23 mouse cellular contexts compared by ENCODE assay signal in genomic region chrX:142561788-142562187, GRCm38 (mm10).
A peak's percentile ranks its signal among the peaks of the same experiment; 100 is the strongest.
DNase-seq lines count a peak whose midpoint lies in the region; ATAC-seq and TF ChIP-seq lines count a peak whose summit lies in the region.
"Had no signal": no experiment of that assay in that cellular context is flagged by ENCODE, and none has a peak within 500 bp of the region (broad histone marks: within the 10 kb centered on the region; RNA-seq: fewer than 3 reads in every experiment).

No protein-coding gene starts in this region.

- H3K79me2 ChIP-seq in MEL (ENCODE audit: control insufficient read depth, insufficient read depth, low read length, poor library complexity) = no peaks in the 10 kb centered on the region

- TF ChIP-seq POLR2A in MEL (IDR thresholded peaks at IDR 0.05; ENCODE audit: control insufficient read depth in 1 of 2, insufficient read depth in 1 of 2, low read depth in 1 of 2, low read length in 2 of 2, poor library complexity in 1 of 2) = no peak

- no peak overlapping the region for H3K4me2 ChIP-seq in liver, embryonic 11.5 days
- no peak overlapping the region for H3K4me2 ChIP-seq in liver, embryonic 14.5 days (ENCODE audit: low read depth)
- H3K4me2 ChIP-seq: forebrain, embryonic 12.5 days; forebrain, embryonic 15.5 days; heart, embryonic 13.5 days; hindbrain, embryonic 14.5 days had no signal

- 51% methylated on average over 5 of the region's 5 CpGs for WGBS in liver, embryonic 11.5 days
- 13% methylated on average over 5 of the region's 5 CpGs for WGBS in liver, embryonic 14.5 days (ENCODE audit: insufficient replicate concordance)
- WGBS in forebrain, embryonic 10.5 days = 90% methylated on average over 5 of the region's 5 CpGs

- 0 out of 4 replicates have a peak overlapping the region, but pooled peaks of 1 of the 2 experiments have one; percentile 21 for H3K4me3 ChIP-seq in MEL (ENCODE audit: control insufficient read depth in 1 of 2, insufficient read depth in 1 of 2, low read depth in 2 of 2, low read length in 2 of 2)
- no peak overlapping the region for H3K4me3 ChIP-seq in liver, embryonic 11.5 days (ENCODE audit: low read depth, low read length)
- no peak overlapping the region for H3K4me3 ChIP-seq in liver, embryonic 14.5 days (ENCODE audit: insufficient read depth in 1 of 2, low read depth in 2 of 2, low read length in 2 of 2)
- no peak overlapping the region for H3K4me3 ChIP-seq in forebrain, embryonic 10.5 days
- H3K4me3 ChIP-seq: forebrain, embryonic 12.5 days; forebrain, embryonic 15.5 days; heart, adult 2 months; heart, embryonic 10.5 days; heart, embryonic 13.5 days had no signal

- H3K36me3 ChIP-seq in MEL (ENCODE audit: control insufficient read depth in 1 of 2, insufficient read depth in 2 of 2, low read length in 2 of 2) = peaks cover 0 to 17% of the 10 kb centered on the region in 2 experiments; a peak in 2 of 4 replicates
- H3K36me3 ChIP-seq in liver, embryonic 11.5 days (ENCODE audit: control insufficient read depth, insufficient read depth, low read length) = no peaks in the 10 kb centered on the region
- no peaks in the 10 kb centered on the region for H3K36me3 ChIP-seq in liver, embryonic 14.5 days (replicated peaks; ENCODE audit: control insufficient read depth, insufficient read depth, low read depth)
- H3K36me3 ChIP-seq in forebrain, embryonic 10.5 days (replicated peaks) = no peaks in the 10 kb centered on the region
- H3K36me3 ChIP-seq: forebrain, embryonic 12.5 days; forebrain, embryonic 15.5 days; heart, embryonic 10.5 days; heart, embryonic 13.5 days had no signal

- ATAC-seq in liver, embryonic 11.5 days (replicated peaks; ENCODE audit: low FRiP score) = peak; percentile 77
- peak; percentile 68 for ATAC-seq in liver, embryonic 14.5 days (ENCODE audit: insufficient read depth)
- ATAC-seq in megakaryocyte progenitor cell, adult 5-6 weeks (replicated peaks; ENCODE audit: poor library complexity) = peak; percentile 54; the same call in 1 of the 2 replicates
- ATAC-seq in granulocyte monocyte progenitor cell, adult 5-6 weeks (replicated peaks; ENCODE audit: poor library complexity, severe bottlenecking) = no peak
- ATAC-seq: CD4-positive, CD25-positive, alpha-beta regulatory T cell, adult 4 months; forebrain, embryonic 15.5 days; hindbrain, postnatal 0 days; Patski had no signal

- TF ChIP-seq EP300 in MEL (IDR thresholded peaks at IDR 0.05; ENCODE audit: low read depth in 1 of 2, low read length in 2 of 2) = peak; percentile 41 to 64; a peak in 3 of 4 replicates
- TF ChIP-seq EP300 in liver, embryonic 14.5 days (IDR thresholded peaks at IDR 0.05; ENCODE audit: low read depth) = no peak

- no peak overlapping the region for H3K27ac ChIP-seq in MEL (ENCODE audit: control insufficient read depth, low read depth, low read length)
- H3K27ac ChIP-seq in liver, embryonic 11.5 days (ENCODE audit: low read depth, low read length) = no peak overlapping the region
- H3K27ac ChIP-seq in liver, embryonic 14.5 days = no peak overlapping the region
- no peak overlapping the region for H3K27ac ChIP-seq in forebrain, embryonic 10.5 days
- H3K27ac ChIP-seq: forebrain, embryonic 12.5 days; forebrain, embryonic 15.5 days; heart, adult 2 months; heart, embryonic 10.5 days; heart, embryonic 13.5 days; hindbrain, embryonic 14.5 days; hindbrain, postnatal 0 days had no signal

- H3K9ac ChIP-seq in MEL (ENCODE audit: control insufficient read depth, low read depth, low read length, poor library complexity, severe bottlenecking) = no peak overlapping the region
- H3K9ac ChIP-seq in liver, embryonic 11.5 days (ENCODE audit: low read depth, low read length) = no peak overlapping the region
- H3K9ac ChIP-seq in liver, embryonic 14.5 days (replicated peaks) = no peak overlapping the region
- H3K9ac ChIP-seq: forebrain, embryonic 12.5 days; forebrain, embryonic 15.5 days; heart, embryonic 13.5 days; hindbrain, embryonic 14.5 days had no signal

- H3K9me3 ChIP-seq in MEL (replicated peaks; ENCODE audit: insufficient read depth, low read length) = no peaks in the 10 kb centered on the region
- H3K9me3 ChIP-seq in liver, embryonic 11.5 days (ENCODE audit: control insufficient read depth, low read length) = no peaks in the 10 kb centered on the region
- H3K9me3 ChIP-seq in liver, embryonic 14.5 days (ENCODE audit: control insufficient read depth, low read length) = no peaks in the 10 kb centered on the region
- no peaks in the 10 kb centered on the region for H3K9me3 ChIP-seq in forebrain, embryonic 10.5 days
- H3K9me3 ChIP-seq: forebrain, embryonic 12.5 days; forebrain, embryonic 15.5 days; heart, embryonic 10.5 days; heart, embryonic 13.5 days had no signal

- DNase-seq in MEL (ENCODE audit: low read depth, low spot score) = peak; percentile 52
- no peak for DNase-seq in liver, embryonic 11.5 days (ENCODE audit: low spot score)
- DNase-seq in liver, embryonic 14.5 days (ENCODE audit: low read depth in 3 of 3, low spot score in 3 of 3) = no peak
- no peak for DNase-seq in thymus, postnatal 10 days (ENCODE audit: low spot score in 2 of 2)
- no peak for DNase-seq in forebrain, embryonic 10.5 days (ENCODE audit: extremely low spot score, low spot score)
- no peak for DNase-seq in ovary, adult 18-20 months (ENCODE audit: low spot score)
- DNase-seq: cerebellum, adult 11-12 months; cerebellum, adult 9-10 months; cerebellum, postnatal 14 days; gastrocnemius, postnatal 25 days; heart, adult 2 months; heart, postnatal 14 days; heart, postnatal 4 days had no signal

- TF ChIP-seq RAD21 in MEL (IDR thresholded peaks at IDR 0.05; ENCODE audit: low read depth, low read length) = no peak

- peaks cover 10 to 14% of the 10 kb centered on the region in 2 experiments for H3K4me1 ChIP-seq in MEL (ENCODE audit: control insufficient read depth in 1 of 2, insufficient read depth in 2 of 2, low read length in 2 of 2)
- H3K4me1 ChIP-seq in liver, embryonic 11.5 days (replicated peaks; ENCODE audit: control insufficient read depth, insufficient read depth, low read length) = peaks cover 5% of the 10 kb centered on the region; the same call in 1 of the 2 replicates
- no peaks in the 10 kb centered on the region for H3K4me1 ChIP-seq in liver, embryonic 14.5 days (replicated peaks; ENCODE audit: control insufficient read depth in 2 of 2, insufficient read depth in 2 of 2, low read length in 1 of 2)
- no peaks in the 10 kb centered on the region for H3K4me1 ChIP-seq in forebrain, embryonic 10.5 days
- H3K4me1 ChIP-seq: forebrain, embryonic 12.5 days; forebrain, embryonic 15.5 days; heart, embryonic 10.5 days; heart, embryonic 13.5 days had no signal

- TF ChIP-seq CTCF in MEL (IDR thresholded peaks at IDR 0.05 in 2 of 3, conservative IDR thresholded peaks at IDR 0.05 in 1 of 3; ENCODE audit: control insufficient read depth in 1 of 3, insufficient read depth in 1 of 3, low read depth in 2 of 3, low read length in 3 of 3, poor library complexity in 1 of 3, severe bottlenecking in 1 of 3) = no peak
- no peak for TF ChIP-seq CTCF in liver, embryonic 14.5 days (IDR thresholded peaks at IDR 0.05; ENCODE audit: low read depth)

- H3K27me3 ChIP-seq in MEL (ENCODE audit: control insufficient read depth in 1 of 2, insufficient read depth in 2 of 2, low read length in 2 of 2) = no peaks in the 10 kb centered on the region
- H3K27me3 ChIP-seq in liver, embryonic 11.5 days (replicated peaks; ENCODE audit: control insufficient read depth, insufficient read depth, low read length) = no peaks in the 10 kb centered on the region
- no peaks in the 10 kb centered on the region for H3K27me3 ChIP-seq in liver, embryonic 14.5 days (ENCODE audit: control insufficient read depth, insufficient read depth, low read length)
- peaks cover 88% of the 10 kb centered on the region for H3K27me3 ChIP-seq in forebrain, embryonic 10.5 days (ENCODE audit: poor library complexity, severe bottlenecking)
- H3K27me3 ChIP-seq: forebrain, embryonic 15.5 days; heart, embryonic 13.5 days had no signal

TF ChIP-seq in MEL, 35 proteins besides CTCF, POLR2A, EP300 and RAD21:
- TF ChIP-seq TCF12 (IDR thresholded peaks at IDR 0.05; ENCODE audit: low read depth, low read length) (peak; percentile 77), JUND (IDR thresholded peaks at IDR 0.05; ENCODE audit: low read depth, low read length) (no peak), GATA1 (IDR thresholded peaks at IDR 0.05; ENCODE audit: low read depth, low read length) (0 out of 2 replicates have a peak, but pooled peaks have one; percentile 38)
TF ChIP-seq in MEL: peak in this region for 2.
